Mouse (Mus musculus): Measurements from ENCODE around the gene Zfp704.

DNA sequence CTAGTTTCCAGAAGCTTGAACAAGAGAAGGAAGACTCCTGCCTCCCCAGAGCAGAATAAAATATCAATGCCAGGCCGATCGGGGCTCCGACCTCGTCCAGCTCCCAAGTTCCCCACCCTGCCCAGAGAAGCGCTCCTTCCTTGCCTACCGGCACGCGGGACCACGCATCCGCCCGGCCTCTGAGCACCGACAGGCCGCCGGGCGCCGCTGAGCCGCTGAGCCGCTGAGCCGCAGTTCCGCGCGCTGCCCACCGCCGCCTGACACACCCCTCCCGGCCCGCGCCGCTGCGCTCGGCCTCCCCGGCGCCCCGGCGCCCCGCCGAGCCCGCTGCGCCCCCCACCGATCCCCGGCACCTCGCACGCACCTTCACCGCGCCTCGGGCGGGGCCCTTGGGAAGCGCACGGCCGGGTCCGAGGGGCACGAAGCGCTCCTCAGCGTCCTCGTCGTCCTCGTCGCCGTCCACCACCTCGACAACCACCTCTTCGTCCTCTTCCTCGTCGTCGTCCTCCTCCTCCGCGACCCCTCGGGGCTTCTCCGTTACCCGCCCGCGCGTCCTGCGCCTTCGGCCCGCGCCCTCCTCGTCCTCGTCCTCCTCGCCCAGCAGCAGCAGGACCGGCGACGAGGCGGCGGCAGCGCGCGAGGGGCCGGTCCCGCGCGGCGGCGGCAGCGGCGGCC, 842 bp downstream of the Zfp704 start:
- TF ChIP-seq CTCF (IDR thresholded peaks at IDR 0.05; ENCODE audit: control insufficient read depth, insufficient read depth, insufficient read length) (no peak), USF1 (IDR thresholded peaks at IDR 0.05; ENCODE audit: low read depth) (no peak), MYOD1 (IDR thresholded peaks at IDR 0.05; ENCODE audit: control insufficient read depth, insufficient read length, low read depth) (no peak), FOSL1 (IDR thresholded peaks at IDR 0.05; ENCODE audit: insufficient read depth, low read length, poor library complexity, severe bottlenecking) (no peak), MAX (IDR thresholded peaks at IDR 0.05) (no peak), CEBPB (IDR thresholded peaks at IDR 0.05; ENCODE audit: low read depth) (no peak)

Measured in C2C12 (cell line).